Mouse (Mus musculus): ENCODE measurements at regions not wholly inside any gene's neighbourhood (a gene's known extent, or its start where the extent isn't known, plus 50 kb on each side); places are given as distances from the start of the nearest gene placed in this dataset.

DNA sequence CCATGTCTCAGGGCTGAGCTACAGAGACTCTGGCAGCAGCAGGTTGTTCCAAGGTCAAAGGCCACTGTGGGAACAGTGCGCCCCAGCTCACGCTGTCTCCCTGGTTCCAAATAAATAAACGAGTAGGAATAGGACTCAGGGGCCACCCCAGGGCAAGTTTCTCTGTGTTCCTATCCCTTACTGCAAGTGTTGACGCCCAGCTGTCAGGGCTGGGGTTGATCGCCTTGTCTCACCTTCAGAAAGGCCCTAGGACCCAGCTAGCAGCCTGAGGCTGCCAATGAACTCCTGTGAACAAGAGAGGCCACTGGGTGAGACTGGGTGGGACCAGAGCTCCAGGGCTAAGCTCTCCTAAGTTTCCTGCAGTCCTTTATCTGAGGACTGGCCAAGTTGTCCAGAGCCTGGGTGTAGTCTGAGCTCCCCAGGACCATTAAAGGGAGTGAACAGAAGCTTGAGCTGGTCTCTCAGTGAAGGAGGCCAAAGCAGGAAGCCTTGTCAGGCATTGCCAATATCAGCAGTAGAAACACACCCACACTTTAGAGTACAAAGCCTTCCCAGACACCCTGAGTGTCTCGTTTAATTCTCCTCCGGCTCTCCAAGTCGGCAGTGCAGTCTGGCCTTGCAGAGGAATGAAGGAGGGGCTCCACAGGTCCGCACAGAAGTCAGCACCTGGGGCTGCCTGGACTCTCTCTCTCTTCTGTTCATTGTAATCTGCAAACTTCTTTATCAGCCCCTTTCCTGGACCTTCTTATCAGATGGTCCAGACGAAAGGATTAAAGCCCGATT, 308.6 kb downstream of the Diras2 start:
- Histone ChIP-seq H3K9ac (ENCODE audit: low read depth, low read length) (peak overlapping the region; percentile 42; the same call in 1 of the 2 replicates), H3K4me3 (replicated peaks; ENCODE audit: low read depth, low read length) (no peak overlapping the region), H3K27me3 (ENCODE audit: insufficient read depth, low read length) (no peaks in the 10 kb centered on the region), H3K27ac (no peak overlapping the region), H3K4me1 (replicated peaks; ENCODE audit: insufficient read depth, low read length) (peaks cover 5% of the 10 kb centered on the region), H3K9me3 (replicated peaks; ENCODE audit: low read length) (no peaks in the 10 kb centered on the region), H3K4me2 (ENCODE audit: low read length) (no peak overlapping the region), H3K36me3 (ENCODE audit: insufficient read depth, low read length) (no peaks in the 10 kb centered on the region)
- TF ChIP-seq CTCF (IDR thresholded peaks at IDR 0.05; ENCODE audit: low read depth) = no peak
- ATAC-seq (replicated peaks; ENCODE audit: low FRiP score, low read depth) = peak; percentile 21; the same call in 1 of the 2 replicates
- DNase-seq (ENCODE audit: low spot score) = peak; percentile 22
- 49% methylated on average over 11 of the region's 11 CpGs for WGBS

- WGBS = 78% methylated on average over 6 of the region's 6 CpGs
- DNase-seq (ENCODE audit: low spot score) = peak; percentile 47
- Histone ChIP-seq H3K27me3 (ENCODE audit: insufficient read depth, low read length) (no peaks in the 10 kb centered on the region), H3K27ac (no peak overlapping the region), H3K4me2 (ENCODE audit: low read length) (no peak overlapping the region), H3K9me3 (replicated peaks; ENCODE audit: low read length) (no peaks in the 10 kb centered on the region), H3K36me3 (ENCODE audit: insufficient read depth, low read length) (no peaks in the 10 kb centered on the region), H3K4me3 (replicated peaks; ENCODE audit: low read depth, low read length) (no peak overlapping the region), H3K9ac (ENCODE audit: low read depth, low read length) (no peak overlapping the region), H3K4me1 (replicated peaks; ENCODE audit: insufficient read depth, low read length) (peaks cover 5% of the 10 kb centered on the region)
- ATAC-seq (replicated peaks; ENCODE audit: low FRiP score, low read depth) = peak; percentile 59; the same call in 1 of the 2 replicates
- peak; percentile 86 for TF ChIP-seq CTCF (IDR thresholded peaks at IDR 0.05; ENCODE audit: low read depth)
Measured at GRCm38 (mm10) chr13:52223098-52223962, 307.7 kb downstream of the Diras2 start.

DNA sequence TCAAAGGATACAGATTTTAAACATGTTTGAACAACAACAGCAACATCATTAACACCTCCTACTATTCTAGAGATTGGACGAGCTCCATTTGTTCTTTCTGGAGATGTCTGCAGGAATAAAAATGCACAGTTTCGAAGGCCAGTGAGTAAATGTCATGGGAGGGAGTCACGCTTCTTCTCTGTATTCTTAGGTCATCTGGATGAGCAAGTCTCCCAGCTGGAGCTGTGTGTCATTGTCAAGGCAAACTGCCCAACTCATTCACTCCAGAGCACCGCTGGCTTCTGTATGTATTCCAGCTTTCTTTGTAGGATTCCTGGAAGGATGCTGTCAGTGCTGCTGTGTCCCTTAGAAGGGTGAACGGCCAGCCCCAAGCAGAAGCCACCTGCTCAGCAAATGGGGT, 297.1 kb downstream of the Diras2 start:
- H3K27me3 ChIP-seq (ENCODE audit: insufficient read depth, low read length) = no peaks in the 10 kb centered on the region
- no peaks in the 10 kb centered on the region for H3K9me3 ChIP-seq (replicated peaks; ENCODE audit: low read length)
- DNase-seq (ENCODE audit: low spot score) (peak; percentile 28), ATAC-seq (replicated peaks; ENCODE audit: low FRiP score, low read depth) (no peak)
- H3K9ac ChIP-seq (ENCODE audit: low read depth, low read length) = no peak overlapping the region
- no peaks in the 10 kb centered on the region for H3K36me3 ChIP-seq (ENCODE audit: insufficient read depth, low read length)
- 60% methylated on average over 5 of the region's 5 CpGs for WGBS
- H3K4me1 ChIP-seq (replicated peaks; ENCODE audit: insufficient read depth, low read length) = no peaks in the 10 kb centered on the region
- no peak overlapping the region for H3K4me2 ChIP-seq (ENCODE audit: low read length)
- H3K4me3 ChIP-seq (replicated peaks; ENCODE audit: low read depth, low read length) = no peak overlapping the region
- H3K27ac ChIP-seq = no peak overlapping the region
- TF ChIP-seq CTCF (IDR thresholded peaks at IDR 0.05; ENCODE audit: low read depth) = no peak

DNA sequence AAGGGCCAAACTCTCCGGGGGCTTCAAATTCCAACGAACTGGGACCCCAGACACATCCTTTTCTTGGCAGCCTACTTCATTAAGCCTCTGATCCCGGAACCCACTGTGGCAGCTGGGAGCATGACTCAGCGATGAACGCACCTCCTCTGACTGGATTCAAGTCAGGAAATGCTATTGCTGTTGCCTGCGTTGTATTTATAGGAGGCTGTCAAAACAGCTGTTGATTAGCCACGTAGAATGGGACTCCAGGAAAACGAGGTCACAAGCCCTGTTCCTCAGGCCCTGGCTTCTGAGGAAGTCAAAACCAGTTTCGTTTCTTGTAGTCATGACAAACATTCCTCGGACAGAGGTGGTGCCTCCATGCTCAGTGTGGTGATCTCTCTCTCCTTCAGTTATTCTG, 295.0 kb downstream of the Diras2 start:
- Histone ChIP-seq H3K4me1 (replicated peaks; ENCODE audit: insufficient read depth, low read length) (no peaks in the 10 kb centered on the region), H3K36me3 (ENCODE audit: insufficient read depth, low read length) (no peaks in the 10 kb centered on the region), H3K27ac (no peak overlapping the region), H3K9me3 (replicated peaks; ENCODE audit: low read length) (no peaks in the 10 kb centered on the region), H3K4me3 (replicated peaks; ENCODE audit: low read depth, low read length) (no peak overlapping the region), H3K27me3 (ENCODE audit: insufficient read depth, low read length) (no peaks in the 10 kb centered on the region), H3K4me2 (ENCODE audit: low read length) (peak overlapping the region; percentile 9; the same call in 1 of the 2 replicates), H3K9ac (ENCODE audit: low read depth, low read length) (no peak overlapping the region)
- 40% methylated on average over 10 of the region's 10 CpGs for WGBS
- DNase-seq (ENCODE audit: low spot score) (peak; percentile 61), ATAC-seq (replicated peaks; ENCODE audit: low FRiP score, low read depth) (no peak)
- TF ChIP-seq CTCF (IDR thresholded peaks at IDR 0.05; ENCODE audit: low read depth) = no peak

DNA sequence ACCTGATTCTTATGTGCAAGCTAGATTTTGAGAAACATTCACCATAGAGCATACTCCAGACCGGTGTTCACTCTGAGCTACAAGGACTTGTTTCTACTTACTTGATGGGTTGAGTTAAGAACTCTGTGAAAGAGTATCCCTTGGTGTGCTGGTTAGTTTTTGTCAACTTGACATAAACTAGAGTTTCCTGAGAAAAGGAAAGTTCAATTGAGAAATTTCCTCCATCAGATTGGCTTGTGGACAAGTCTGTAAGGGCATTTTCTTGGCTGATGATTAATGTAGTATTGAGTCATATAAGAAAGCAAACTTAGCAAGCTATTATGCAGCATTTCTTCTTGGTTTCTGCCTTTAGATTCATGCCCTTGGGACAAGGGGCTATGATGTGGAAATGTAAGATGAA, 291.5 kb downstream of the Diras2 start:
- no peaks in the 10 kb centered on the region for H3K4me1 ChIP-seq (replicated peaks; ENCODE audit: insufficient read depth, low read length)
- H3K27ac ChIP-seq = no peak overlapping the region
- H3K36me3 ChIP-seq (ENCODE audit: insufficient read depth, low read length) = no peaks in the 10 kb centered on the region
- TF ChIP-seq CTCF (IDR thresholded peaks at IDR 0.05; ENCODE audit: low read depth) = no peak
- H3K4me3 ChIP-seq (replicated peaks; ENCODE audit: low read depth, low read length) = no peak overlapping the region
- H3K9me3 ChIP-seq (replicated peaks; ENCODE audit: low read length) = no peaks in the 10 kb centered on the region
- no peak overlapping the region for H3K9ac ChIP-seq (ENCODE audit: low read depth, low read length)
- WGBS = 94% methylated on average over 1 of the region's 1 CpGs
- DNase-seq (ENCODE audit: low spot score) (no peak), ATAC-seq (replicated peaks; ENCODE audit: low FRiP score, low read depth) (no peak)
- no peaks in the 10 kb centered on the region for H3K27me3 ChIP-seq (ENCODE audit: insufficient read depth, low read length)
- no peak overlapping the region for H3K4me2 ChIP-seq (ENCODE audit: low read length)

DNA sequence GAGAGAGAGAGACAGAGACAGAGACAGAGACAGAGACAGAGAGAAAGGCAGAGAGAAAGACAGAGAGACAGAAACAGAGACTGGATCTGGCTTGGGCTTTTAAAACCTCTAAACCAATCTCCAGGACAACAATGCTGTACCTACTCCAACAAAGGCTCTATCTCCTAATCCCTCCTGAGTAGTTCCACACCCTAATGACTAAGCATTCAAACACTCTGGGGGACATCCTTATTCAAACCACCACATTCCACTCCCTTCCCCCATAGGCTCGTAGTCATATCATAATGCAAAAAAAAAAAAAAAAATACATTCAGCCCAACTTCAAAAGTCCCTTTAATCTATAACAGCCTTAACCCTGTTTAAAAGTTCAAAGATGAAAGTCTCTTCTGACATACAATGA, 289.3 kb downstream of the Diras2 start:
- H3K4me2 ChIP-seq (ENCODE audit: low read length) = no peak overlapping the region
- H3K27ac ChIP-seq = no peak overlapping the region
- ATAC-seq (replicated peaks; ENCODE audit: low FRiP score, low read depth) = no peak
- TF ChIP-seq CTCF (IDR thresholded peaks at IDR 0.05; ENCODE audit: low read depth) = no peak
- no peaks in the 10 kb centered on the region for H3K4me1 ChIP-seq (replicated peaks; ENCODE audit: insufficient read depth, low read length)
- WGBS = 47% methylated on average over 1 of the region's 1 CpGs
- no peak overlapping the region for H3K9ac ChIP-seq (ENCODE audit: low read depth, low read length)
- H3K36me3 ChIP-seq (ENCODE audit: insufficient read depth, low read length) = no peaks in the 10 kb centered on the region
- H3K27me3 ChIP-seq (ENCODE audit: insufficient read depth, low read length) = no peaks in the 10 kb centered on the region
- H3K4me3 ChIP-seq (replicated peaks; ENCODE audit: low read depth, low read length) = no peak overlapping the region
- H3K9me3 ChIP-seq (replicated peaks; ENCODE audit: low read length) = no peaks in the 10 kb centered on the region
- DNase-seq (ENCODE audit: low spot score) = no peak
